Mouse (Mus musculus): ENCODE results near the gene Fpgt. TPM values are rescaled to one million over a fixed set of nuclear protein-coding genes. Genes with fewer than 3 reads are reported as not detected.
A peak's percentile ranks its signal among the peaks of the same experiment; 100 is the strongest.

The Fpgt gene
- polyA plus RNA-seq, 1 experiment = 21.1 TPM

DNA sequence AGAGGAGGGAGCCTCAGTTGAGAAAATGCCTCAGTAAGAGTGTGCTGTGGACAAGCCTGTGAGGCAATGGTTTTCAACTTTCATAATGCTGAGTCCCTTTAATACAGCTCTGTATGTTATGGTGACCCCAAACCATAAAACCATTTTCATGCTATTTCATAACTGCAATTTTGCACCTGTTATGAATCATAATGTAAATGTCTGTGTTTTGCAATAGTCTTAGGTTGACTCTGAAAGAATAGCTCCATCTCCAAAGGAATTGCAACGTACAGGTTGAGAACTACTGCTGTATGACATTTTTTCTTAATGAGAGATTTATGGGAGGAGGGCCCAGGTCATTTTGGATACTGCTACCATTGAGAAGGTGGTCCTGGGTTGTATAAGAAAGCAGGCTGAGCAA, 40.0 kb downstream of the Fpgt start:
- Histone ChIP-seq H3K4me3 (ENCODE audit: low read depth, low read length) (no peak overlapping the region), H3K36me3 (ENCODE audit: control insufficient read depth, insufficient read depth, low read length, poor library complexity, severe bottlenecking) (no peaks in the 10 kb centered on the region), H3K9me3 (replicated peaks; ENCODE audit: control insufficient read depth, insufficient read depth, low read length, poor library complexity, severe bottlenecking) (no peaks in the 10 kb centered on the region), H3K27me3 (ENCODE audit: control insufficient read depth, insufficient read depth, low read length, poor library complexity, severe bottlenecking) (no peaks in the 10 kb centered on the region), H3K27ac (ENCODE audit: insufficient read depth, low read length) (no peak overlapping the region), H3K4me1 (ENCODE audit: control insufficient read depth, insufficient read depth, low read length) (no peaks in the 10 kb centered on the region), H3K9ac (ENCODE audit: low read depth, poor library complexity, severe bottlenecking) (no peak overlapping the region)
- TF ChIP-seq CTCF (IDR thresholded peaks at IDR 0.05; ENCODE audit: low read depth, low read length) (no peak), POLR2A (IDR thresholded peaks at IDR 0.05; ENCODE audit: insufficient read depth, low read length) (no peak), EP300 (IDR thresholded peaks at IDR 0.05; ENCODE audit: insufficient read depth, low read depth, low read length) (no peak)

GRCm38 (mm10) chr3:155052021-155052420, 41.2 kb downstream of the Fpgt start:
- Histone ChIP-seq H3K36me3 (ENCODE audit: control insufficient read depth, insufficient read depth, low read length, poor library complexity, severe bottlenecking) (no peaks in the 10 kb centered on the region), H3K27me3 (ENCODE audit: control insufficient read depth, insufficient read depth, low read length, poor library complexity, severe bottlenecking) (no peaks in the 10 kb centered on the region), H3K4me1 (ENCODE audit: control insufficient read depth, insufficient read depth, low read length) (no peaks in the 10 kb centered on the region), H3K9ac (ENCODE audit: low read depth, poor library complexity, severe bottlenecking) (no peak overlapping the region), H3K9me3 (replicated peaks; ENCODE audit: control insufficient read depth, insufficient read depth, low read length, poor library complexity, severe bottlenecking) (no peaks in the 10 kb centered on the region), H3K27ac (ENCODE audit: insufficient read depth, low read length) (no peak overlapping the region), H3K4me3 (ENCODE audit: low read depth, low read length) (no peak overlapping the region)
- TF ChIP-seq CTCF (IDR thresholded peaks at IDR 0.05; ENCODE audit: low read depth, low read length) (no peak), POLR2A (IDR thresholded peaks at IDR 0.05; ENCODE audit: insufficient read depth, low read length) (no peak)

GRCm38 (mm10) chr3:155039012-155039836, 54.0 kb downstream of the Fpgt start:
- Histone ChIP-seq H3K9ac (ENCODE audit: low read depth, poor library complexity, severe bottlenecking) (no peak overlapping the region), H3K36me3 (ENCODE audit: control insufficient read depth, insufficient read depth, low read length, poor library complexity, severe bottlenecking) (no peaks in the 10 kb centered on the region), H3K4me1 (ENCODE audit: control insufficient read depth, insufficient read depth, low read length) (no peaks in the 10 kb centered on the region), H3K9me3 (replicated peaks; ENCODE audit: control insufficient read depth, insufficient read depth, low read length, poor library complexity, severe bottlenecking) (no peaks in the 10 kb centered on the region), H3K4me3 (ENCODE audit: low read depth, low read length) (no peak overlapping the region), H3K27me3 (ENCODE audit: control insufficient read depth, insufficient read depth, low read length, poor library complexity, severe bottlenecking) (no peaks in the 10 kb centered on the region), H3K27ac (ENCODE audit: insufficient read depth, low read length) (no peak overlapping the region)
- TF ChIP-seq CTCF (IDR thresholded peaks at IDR 0.05; ENCODE audit: low read depth, low read length) = no peak
- TF ChIP-seq POLR2A (IDR thresholded peaks at IDR 0.05; ENCODE audit: insufficient read depth, low read length) = no peak
- TF ChIP-seq EP300 (IDR thresholded peaks at IDR 0.05; ENCODE audit: insufficient read depth, low read depth, low read length) = 0 out of 2 replicates have a peak, but pooled peaks have one; percentile 39

Other genes with a start within 250 kb of the Fpgt start
- gene Tnni3k, start 38.0 kb downstream of the Fpgt start, polyA plus RNA-seq (2011; ENCODE audit: insufficient read depth, insufficient read length, low read depth, missing spikeins) = not detected in 2 replicates
- gene Lrriq3, start within 50 bp of the Fpgt start, polyA plus RNA-seq (2011; ENCODE audit: insufficient read depth, insufficient read length, low read depth, missing spikeins) = 0.75 and 1.1 TPM in 2 replicates